Mouse (Mus musculus) monocyte, adult 2 months (primary cell): ENCODE data around the gene Dcst1.
A peak's percentile ranks its signal among the peaks of the same experiment; 100 is the strongest.

ENCODE experiments used
- DNase-seq, 2 experiments: peaks; one replicate each; pipeline ENCODE4 v3.0.0; 2022; ENCODE audit warnings: low spot score in 2 of 2, low read depth in 1 of 2

Dcst1 gene

DNA sequence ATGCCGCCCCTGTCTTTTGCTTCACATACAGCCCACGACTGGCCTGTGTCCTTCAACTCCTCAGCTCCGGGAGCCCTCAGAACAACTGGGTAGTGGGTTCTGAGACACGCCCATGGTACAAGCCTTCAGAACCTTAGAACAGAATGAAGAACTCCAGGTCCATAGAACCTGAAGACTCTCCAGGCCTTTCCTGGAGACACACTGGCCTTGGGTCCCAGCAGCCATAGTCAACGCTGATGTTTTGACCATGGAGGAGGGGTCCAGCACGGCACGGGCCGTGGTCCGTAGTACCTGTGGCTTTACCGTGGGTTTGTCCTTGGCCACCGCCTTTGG is at the start of gene Dcst1:
Gene Dcst1 (minus strand): TSS at position 101 of the 333 bp plus-strand sequence.
- no peak for DNase-seq

DNA sequence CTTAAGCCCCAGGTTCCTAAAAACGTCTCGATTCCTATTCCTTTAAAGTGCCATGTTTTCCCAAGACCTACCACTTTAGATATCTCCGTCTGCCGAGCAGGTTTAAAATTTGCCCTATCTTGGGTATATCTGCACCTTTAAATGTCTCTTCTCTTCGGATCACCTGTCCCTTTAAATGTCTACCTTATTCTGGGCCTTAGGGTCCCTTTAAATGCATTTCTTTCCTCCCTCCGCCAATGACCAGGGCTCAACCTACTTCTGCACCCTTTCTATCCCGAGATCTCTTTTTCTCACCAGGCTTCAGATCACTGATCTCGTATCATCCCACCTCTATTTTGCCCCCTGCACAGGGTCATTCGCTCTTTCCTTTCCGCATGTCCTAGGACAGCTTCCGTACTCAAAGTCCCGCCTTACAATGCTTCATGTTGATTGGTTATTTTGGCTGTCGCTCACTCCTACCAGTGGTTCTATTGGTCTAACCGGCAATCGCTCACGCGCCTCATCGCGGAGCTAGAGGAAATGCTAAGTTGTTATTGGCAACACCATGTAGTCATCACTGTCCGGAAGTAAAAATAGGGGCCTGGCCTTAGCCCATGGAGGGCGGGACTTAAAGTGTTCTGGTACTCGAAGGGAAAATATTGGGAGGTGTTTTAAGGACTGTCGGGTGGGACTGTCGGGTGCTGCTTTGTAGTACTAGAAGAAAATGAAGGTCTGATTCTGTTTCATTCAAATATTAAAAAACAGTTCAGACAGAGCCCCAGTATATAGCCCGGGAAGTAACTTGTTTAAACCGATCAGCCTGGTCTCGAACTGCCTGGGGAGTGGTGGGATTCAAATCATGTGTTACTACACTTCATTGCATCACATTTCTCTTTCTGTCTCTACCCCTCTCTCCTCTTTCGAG is 46.7 kb upstream of the Dcst1 start, which contains the start of gene Flad1:
Gene Flad1 (minus strand): TSS at position 381 of the 904 bp plus-strand sequence.
- peak; percentile 93 to 96 for DNase-seq

DNA sequence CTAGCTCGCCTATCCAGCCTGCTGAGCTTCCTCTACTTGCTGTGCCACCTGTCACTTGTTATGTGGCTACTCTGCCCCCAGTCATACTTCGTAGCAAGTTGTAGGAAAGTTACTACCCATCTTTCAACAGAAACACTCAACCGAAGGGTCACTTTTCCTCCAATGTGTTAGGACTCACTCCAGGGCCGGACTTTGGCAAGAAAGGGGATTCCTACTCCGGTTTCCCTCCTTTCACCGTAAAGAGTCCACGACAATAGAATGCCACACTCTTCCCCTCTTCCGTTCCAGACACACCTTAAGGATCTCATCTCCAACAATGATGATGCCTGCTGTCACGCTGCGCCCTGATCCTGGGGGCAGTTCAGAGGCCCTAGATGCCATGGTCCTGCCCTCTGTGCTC is 45.8 kb upstream of the Dcst1 start:
- DNase-seq: no peak

DNA sequence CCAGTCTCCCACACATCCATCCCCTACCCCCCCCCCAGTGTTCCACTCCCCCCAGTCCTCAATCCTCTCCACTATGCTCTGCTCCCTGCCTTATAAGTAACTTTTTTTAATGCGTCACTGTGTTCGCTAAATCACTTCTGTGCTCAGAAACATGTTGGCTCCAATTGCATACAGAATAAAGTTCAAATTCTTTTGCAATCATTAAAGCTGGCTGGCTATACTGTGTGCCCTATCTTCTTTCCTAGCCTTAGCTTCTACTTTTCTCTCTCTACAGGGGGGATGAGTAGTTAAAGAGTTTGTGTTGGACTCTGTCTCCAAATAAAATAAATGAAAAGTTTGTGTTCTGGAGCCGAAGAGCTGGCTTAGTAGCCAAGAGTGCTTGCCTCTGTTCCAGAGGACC is 44.6 kb upstream of the Dcst1 start:
- no peak for DNase-seq

DNA sequence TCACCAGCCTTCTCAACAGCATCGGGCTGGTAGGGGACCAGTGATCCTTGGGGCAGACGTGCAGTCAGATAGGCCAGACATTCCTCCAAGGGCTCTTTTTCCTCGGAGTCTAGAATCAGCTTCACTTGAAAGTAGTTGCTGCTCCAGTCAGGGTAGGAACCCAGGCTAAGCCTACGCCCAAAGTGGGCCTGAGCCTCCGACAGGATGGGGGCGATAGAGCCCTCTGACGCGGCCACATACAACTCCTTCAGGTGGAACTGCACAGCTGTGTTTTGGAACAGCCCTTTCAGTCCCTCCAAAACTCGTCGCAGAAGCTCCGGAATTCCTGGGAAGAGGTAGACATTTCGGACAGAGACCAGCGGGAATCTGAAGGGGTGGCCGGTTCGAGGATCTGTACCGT is 43.4 kb upstream of the Dcst1 start:
- no peak for DNase-seq

DNA sequence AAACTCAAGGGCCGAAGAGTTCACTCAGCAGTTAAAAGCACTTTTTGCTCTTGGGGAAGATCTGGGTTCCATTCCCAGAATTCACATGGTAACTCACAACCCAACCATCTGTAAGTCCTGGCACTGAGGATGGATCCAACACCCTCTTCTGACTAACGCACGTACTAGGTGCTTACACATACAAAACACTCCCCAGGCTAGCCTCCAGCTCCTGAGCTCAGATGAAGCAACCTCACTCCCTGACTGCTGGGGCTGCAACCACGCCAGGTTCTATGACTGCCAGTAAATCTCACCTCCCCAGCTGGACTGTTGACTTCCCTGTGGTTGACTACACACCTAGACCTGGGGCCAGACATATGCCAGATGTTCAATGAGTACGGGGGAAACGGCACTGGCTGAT is 41.8 kb upstream of the Dcst1 start:
- no peak for DNase-seq

DNA sequence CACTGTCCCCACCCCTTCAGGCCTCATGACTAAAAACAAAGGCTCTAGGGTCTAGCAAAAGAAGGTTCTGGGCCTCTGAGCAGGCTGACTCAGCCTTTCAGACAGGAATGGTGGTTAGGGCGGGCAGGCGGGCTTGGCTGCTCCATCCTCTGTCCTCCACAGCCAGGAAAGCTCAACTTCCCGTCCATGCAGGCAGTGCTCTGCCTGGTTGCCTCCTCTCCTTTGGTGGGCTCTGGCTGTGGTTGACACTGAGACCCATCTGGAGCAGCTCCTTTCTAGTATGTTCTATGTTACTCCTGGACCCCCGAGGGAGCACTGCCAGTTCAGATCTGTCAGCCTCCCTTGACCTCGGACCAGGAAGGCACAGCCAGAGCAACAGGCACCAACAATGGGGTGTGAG is 37.6 kb upstream of the Dcst1 start, which contains the start of gene Lenep:
Gene Lenep (minus strand): TSS at position 101 of the 400 bp plus-strand sequence.
- DNase-seq: no peak

DNA sequence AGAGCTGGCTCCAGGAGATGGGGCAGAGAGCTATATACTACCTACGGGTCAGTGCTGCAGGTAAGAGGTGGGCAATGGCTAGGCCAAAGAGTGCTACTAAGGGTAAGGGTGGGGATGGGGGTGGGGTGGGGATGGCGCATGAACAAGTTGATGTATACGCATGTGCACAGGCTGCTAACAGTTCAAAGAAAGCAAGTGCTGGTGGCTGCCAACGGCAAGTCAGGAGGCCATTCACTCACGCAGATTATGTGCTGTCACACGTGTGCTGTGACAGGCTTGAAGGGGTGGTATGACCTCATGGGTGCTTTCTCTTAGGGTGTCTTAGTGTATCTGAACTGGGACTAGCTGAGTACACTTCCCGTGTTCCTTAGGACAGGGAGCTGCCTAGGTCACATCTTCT is 36.3 kb upstream of the Dcst1 start:
- no peak for DNase-seq

DNA sequence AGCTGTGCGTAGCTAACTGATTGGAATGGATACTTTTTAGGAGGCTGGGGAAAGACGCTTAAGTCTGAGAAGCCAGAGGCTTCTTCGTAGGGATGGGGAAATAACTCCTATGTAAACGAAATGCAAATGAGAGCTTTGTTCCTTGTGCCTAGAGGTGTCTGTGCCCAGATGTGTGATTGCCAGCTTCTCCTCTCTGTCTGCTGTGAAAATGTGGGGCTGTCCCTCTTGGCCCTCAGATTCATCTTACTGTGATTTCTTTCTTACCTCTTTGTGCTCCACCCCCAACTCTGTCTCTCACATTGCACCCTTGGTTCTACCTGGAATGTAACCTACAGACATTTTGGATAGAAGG is 31.6 kb upstream of the Dcst1 start:
- DNase-seq: no peak

DNA sequence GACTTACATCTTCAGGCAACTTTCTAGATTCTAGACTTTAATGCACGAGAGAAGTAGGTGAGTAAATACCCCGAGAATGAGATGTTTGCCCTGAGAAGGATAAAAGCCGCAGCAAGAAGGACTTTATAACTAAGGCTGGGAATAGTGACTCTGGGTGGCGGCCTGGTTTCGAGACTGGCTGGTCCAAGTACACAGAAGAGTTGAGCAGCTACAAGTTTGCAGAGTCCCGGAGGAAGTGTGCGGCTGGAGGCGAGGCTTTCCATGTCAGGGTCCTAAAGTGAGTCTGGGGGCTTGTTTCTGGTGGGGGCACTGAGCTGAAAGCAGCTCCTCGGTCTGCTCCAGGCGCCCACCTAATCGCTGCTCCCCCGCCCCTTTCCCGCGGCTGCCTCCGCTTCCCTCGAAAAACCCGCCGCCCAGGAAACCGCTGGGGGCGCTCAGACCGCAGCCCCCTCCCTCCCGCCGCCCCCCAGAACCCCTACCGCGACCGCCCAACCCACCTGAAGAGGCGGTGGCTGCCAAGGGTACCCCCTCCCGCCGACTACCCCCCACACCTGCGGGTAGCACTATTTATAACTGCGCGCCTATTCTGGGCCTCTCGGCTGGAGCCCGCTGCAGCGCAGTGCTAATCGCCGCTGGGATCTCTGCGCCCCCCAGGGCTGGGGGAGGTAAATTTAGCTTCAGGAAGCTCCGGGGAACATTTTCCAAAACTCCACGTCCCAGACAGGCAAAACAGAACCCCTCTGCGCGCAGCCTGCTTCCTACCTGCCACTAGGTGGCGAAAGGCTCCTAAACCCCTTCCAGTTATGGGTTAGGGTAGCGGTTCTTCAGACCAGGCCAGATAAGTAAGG is 31.0 kb upstream of the Dcst1 start:
- DNase-seq: no peak

DNA sequence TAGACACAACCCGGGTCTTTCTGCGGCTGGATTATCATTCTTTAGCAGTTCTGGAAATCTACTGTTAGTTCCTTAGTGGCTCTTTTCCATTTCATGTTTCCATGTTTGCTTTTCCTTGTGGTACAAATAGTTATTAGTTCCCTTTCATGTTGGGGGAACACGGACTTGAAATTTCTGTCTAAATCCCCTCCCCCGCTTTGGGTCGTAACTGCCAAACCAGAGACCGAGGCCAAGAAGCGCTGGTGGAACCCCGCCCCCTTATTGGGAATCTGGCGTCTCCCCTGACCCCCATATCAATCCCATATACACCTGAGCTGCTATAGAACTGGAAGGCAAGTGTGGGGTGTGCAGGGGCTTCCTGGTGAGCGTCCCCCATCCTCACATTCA is 30.4 kb upstream of the Dcst1 start:
- no peak for DNase-seq

DNA sequence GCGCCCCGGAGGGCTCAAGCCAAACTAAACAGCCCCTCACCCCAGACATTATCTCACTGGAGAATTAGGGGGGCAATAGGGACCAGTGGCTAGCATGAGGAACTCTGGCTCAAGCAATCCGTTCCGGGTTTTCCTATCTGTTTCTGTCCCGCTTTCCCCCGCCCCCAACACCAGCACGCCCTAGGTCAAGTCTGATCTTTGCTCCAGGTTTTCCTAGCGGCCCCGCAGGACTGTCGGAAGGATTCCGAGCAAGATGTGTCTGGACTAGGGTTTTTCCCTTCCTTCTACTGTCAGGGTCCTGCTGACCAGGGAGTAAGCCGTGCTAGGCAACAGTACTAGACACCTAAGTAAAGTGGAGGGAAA is 29.8 kb upstream of the Dcst1 start:
- DNase-seq: peak; percentile 29 to 61

DNA sequence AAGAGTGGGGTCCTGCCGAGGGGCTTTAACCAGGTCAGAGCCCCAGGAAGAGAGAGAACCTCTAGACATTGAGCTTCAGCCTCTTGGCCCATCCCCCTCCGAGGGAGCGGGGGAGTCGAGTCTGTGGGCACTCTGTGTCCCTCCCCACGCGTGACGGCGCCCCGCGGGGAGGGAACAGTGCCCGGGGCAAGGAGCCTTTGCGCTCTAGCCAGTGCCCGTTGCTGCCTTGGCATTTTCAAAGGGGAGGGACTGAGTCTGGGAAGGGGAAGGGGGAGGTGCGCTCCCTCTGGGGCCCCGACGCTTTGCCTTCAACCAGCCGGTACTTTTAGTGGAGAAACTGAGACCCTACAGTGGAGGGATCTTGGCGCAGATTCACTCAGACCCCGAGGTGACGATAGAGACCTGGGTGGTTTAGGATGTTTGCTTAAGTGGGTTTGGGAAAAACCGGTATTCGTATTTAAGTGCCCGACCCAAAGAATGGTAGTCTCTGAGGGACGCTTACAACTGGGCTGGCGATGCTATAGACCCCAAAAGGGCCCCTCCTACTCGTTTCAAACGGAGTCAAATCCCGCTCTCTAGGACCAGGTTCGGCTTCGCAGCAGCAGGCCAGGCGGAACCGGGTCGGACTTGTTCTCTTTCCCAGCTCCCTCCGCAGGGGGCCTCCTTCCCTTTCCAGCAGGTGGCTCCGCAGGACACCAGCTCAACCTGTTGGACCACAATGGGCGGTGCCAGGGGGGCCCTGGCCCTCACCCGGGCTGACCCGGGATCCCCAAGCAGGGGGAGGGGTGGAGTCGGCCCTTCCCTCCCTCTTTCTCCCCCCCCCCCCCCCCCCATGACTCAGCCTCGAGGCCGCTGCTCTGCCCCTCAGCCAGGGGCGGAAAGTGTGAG is 29.2 kb upstream of the Dcst1 start, which contains the start of gene Zbtb7b:
Gene Zbtb7b (minus strand): TSS at position 771 of the 888 bp plus-strand sequence.
- DNase-seq: peak; percentile 35 to 74

DNA sequence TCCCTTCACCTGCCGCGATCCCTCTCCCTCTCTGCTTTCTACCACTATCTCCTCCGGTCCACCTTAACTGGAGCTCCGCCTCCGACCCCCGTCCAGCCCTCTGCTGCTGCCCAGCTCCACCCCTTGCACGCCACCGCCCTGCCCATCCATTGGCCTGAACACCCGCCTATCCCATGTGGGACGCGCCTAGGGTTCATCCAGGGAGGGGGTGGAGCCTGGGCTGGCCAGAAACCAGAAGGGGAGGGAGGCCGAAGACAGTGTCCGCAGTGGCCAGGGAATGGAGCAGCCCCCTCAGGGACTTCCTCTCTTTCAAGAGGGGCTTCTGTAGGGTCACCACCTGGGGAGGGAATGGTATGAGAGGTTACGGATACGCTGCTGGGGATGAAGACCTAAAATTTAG is 28.6 kb upstream of the Dcst1 start:
- DNase-seq: peak; percentile 96 to 97

DNA sequence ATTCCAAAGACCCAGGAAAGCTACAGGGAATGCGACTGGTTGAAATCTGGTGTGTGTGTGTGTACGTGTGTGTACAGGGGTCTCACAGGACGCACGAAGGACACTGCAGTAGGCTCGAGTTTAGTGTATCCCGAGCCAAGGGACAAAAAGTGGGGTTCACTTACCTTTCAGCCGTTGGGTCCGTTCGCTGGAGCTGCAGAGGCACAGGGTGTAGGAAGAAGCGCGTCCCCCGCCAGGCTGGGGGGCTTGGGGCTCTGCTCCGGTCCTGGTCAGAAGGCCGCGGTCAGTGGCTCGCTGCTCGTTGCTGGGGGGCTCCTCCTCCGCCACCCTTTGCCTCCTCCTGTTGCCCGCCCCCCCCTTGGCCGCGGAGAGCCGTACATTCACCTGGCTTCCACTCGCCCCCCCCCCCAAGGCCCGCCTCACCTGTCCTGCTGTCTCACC is 27.8 kb upstream of the Dcst1 start:
- no peak for DNase-seq

DNA sequence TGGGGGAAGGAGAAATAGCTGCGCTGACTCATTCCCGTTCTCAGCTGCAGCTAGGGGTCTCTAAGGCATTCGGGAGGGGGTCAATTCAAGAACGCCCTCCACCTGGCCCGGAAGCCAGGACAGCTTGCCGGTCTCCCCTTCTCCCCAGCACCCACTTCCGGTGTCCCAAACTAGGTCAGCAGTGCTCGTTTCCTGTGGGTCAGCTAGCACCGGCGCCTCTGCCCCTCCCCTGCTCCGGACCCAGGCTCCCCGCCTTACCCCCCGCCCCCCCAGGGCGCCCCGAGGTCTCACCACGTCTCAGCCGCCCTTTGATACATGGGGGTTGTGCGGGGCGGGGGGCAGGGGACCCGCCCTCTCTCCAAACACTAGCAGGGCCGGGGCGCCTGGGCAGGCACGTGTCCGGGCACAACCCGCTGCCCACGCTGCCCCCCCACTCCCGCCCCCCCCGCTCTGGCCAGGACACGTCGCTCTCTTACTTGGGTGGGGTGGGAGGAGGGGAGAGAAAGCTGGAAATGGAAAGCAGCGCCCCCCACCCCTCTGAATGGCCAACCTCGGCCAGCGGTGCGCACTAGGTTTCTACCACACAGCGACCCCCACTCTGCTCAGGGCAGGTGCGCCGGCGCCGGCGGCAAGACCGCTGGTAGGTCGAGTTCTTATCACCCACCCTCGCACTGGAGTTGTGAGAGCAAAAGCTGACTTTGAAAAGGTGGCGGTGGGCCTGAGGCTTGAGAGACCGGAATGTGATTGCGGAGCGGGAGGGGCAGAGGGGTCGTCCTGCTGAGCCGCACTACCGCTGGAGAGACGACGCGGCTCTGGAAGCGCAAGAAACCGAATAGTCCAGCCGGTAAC is 26.8 kb upstream of the Dcst1 start:
- no peak for DNase-seq

DNA sequence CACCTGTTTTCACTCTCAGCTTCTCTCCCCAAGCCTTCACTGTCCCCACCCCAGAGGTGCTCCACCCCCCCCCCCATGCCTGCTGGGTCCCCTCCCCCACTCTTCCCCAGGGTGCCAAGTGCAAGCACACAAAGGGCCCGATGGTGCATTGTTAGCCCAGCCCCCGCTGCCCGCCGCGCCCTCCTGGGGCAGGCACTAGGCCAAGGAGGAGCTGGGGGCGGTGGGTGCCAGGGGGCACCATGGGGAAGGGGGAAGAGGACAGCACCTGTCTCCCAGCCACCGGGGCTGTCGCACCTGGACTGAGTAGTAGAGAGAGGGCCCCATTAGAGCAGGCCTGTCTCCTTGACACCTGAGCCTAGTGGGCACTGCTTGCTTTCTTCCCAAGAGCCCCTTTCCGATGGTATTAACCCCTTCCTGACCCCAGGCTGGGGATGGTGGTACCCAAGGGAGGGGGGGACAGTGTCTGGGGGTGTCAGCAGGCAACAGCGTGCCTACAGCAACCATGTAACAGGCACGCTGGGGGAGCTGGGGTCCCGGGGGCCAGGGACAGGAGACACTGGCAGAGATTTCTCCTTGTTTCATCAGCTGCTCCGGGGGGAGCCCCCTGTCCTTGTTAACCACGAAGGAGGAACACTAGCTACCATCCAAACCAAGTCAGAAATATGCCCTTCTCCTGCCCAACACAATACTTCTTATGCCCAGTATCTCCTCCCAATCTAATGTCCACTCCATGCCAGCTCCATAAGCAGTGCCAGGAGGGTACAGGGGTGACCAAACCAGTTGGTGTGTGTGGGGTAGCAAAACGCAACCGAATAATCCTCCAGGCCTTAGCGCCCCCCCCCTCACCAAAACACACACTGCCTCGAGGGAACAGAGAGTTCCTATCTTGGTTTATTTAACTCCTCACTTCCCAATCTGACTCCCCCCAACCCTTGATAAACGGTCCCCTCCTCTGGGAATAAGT is 25.9 kb upstream of the Dcst1 start:
- DNase-seq: no peak

DNA sequence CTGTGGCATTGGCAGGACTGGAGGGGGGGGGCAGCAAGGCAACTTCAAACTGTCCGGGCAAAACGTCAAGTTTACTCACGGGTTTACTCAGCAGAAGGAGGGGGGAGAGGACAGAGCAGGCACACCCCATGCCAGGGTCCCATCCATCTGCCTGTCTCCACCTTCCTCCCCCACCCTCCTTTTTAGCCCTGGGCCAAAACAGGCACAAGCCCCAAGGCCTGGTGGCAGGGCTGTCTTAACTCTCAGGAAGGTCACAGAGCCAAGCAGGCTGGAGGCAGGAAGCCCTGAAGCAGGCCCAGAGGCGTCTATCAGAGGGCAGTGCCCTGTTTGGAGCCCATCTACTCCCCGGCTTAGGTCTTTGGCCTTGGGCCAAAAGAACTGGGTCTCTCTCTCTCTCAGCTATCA is 25.1 kb upstream of the Dcst1 start:
- no peak for DNase-seq
